Mouse (Mus musculus): ENCODE results near the gene Iqch. TPM values are rescaled to one million over a fixed set of nuclear protein-coding genes. Genes with fewer than 3 reads are reported as not detected.

Gene Iqch
- polyA plus RNA-seq, 1 experiment from 2014 or later: not detected

DNA sequence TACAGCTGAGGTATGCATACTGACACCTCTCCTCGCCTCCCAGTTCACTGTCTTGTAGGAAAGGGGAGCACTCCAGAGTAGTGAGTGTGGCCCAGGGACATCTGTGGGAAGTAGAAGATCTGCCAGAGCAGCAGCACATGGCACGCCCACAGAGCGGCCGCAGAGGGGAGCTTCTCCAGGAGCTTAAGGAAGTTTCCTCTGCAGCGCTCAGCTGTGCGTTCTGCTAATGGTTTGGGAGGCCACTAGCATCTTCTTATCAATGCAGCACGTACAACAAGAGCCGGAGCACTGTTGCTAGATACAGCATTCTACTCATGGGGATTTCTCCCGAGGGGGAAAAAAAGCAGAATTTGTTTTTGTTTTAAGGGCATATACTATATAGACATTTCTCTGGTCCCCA is 110.0 kb downstream of the Iqch start:
- 8% methylated on average over 9 of the region's 9 CpGs for WGBS (ENCODE audit: insufficient replicate concordance)

GRCm38 (mm10) chr9:63490521-63491307 is 111.6 kb downstream of the Iqch start:
- Histone ChIP-seq H3K4me2 (no peak overlapping the region), H3K4me3 (replicated peaks) (no peak overlapping the region), H3K36me3 (replicated peaks) (no peaks in the 10 kb centered on the region), H3K9ac (no peak overlapping the region), H3K27me3 (no peaks in the 10 kb centered on the region), H3K9me3 (replicated peaks) (no peaks in the 10 kb centered on the region), H3K4me1 (replicated peaks) (peaks cover 6% of the 10 kb centered on the region), H3K27ac (replicated peaks) (no peak overlapping the region)
- WGBS (ENCODE audit: insufficient replicate concordance): 67% methylated on average over 12 of the region's 12 CpGs
- ATAC-seq (ENCODE audit: insufficient read depth): no peak

More for the DNA sequence above, 110.0 kb downstream of the Iqch start:
- Histone ChIP-seq H3K4me1 (replicated peaks) (peaks cover 10% of the 10 kb centered on the region), H3K27ac (replicated peaks) (no peak overlapping the region), H3K4me2 (peak overlapping the region; percentile 18; the same call in 1 of the 2 replicates), H3K9me3 (replicated peaks) (no peaks in the 10 kb centered on the region), H3K9ac (no peak overlapping the region), H3K27me3 (no peaks in the 10 kb centered on the region), H3K36me3 (replicated peaks) (no peaks in the 10 kb centered on the region), H3K4me3 (replicated peaks) (no peak overlapping the region)
- peak; percentile 15; the same call in 1 of the 2 replicates for ATAC-seq (ENCODE audit: insufficient read depth)

GRCm38 (mm10) chr9:63489156-63489555 is 113.1 kb downstream of the Iqch start:
- no peaks in the 10 kb centered on the region; the same call in 1 of the 2 replicates for H3K27me3 ChIP-seq
- H3K9me3 ChIP-seq (replicated peaks): no peaks in the 10 kb centered on the region
- no peaks in the 10 kb centered on the region; the same call in 1 of the 2 replicates for H3K4me1 ChIP-seq (replicated peaks)
- H3K36me3 ChIP-seq (replicated peaks): no peaks in the 10 kb centered on the region
- WGBS (ENCODE audit: insufficient replicate concordance): 63% methylated on average over 6 of the region's 6 CpGs
- H3K27ac ChIP-seq (replicated peaks): no peak overlapping the region
- no peak overlapping the region for H3K4me2 ChIP-seq
- no peak overlapping the region for H3K4me3 ChIP-seq (replicated peaks)
- ATAC-seq (ENCODE audit: insufficient read depth): no peak
- no peak overlapping the region for H3K9ac ChIP-seq

GRCm38 (mm10) chr9:63465561-63465960 is 136.7 kb downstream of the Iqch start:
- H3K27ac ChIP-seq (replicated peaks): no peak overlapping the region
- no peaks in the 10 kb centered on the region for H3K9me3 ChIP-seq (replicated peaks)
- no peaks in the 10 kb centered on the region for H3K36me3 ChIP-seq (replicated peaks)
- no peaks in the 10 kb centered on the region for H3K4me1 ChIP-seq (replicated peaks)
- H3K4me2 ChIP-seq: no peak overlapping the region
- H3K4me3 ChIP-seq (replicated peaks): no peak overlapping the region
- WGBS (ENCODE audit: insufficient replicate concordance): 48% methylated on average over 3 of the region's 3 CpGs
- H3K27me3 ChIP-seq: no peaks in the 10 kb centered on the region
- ATAC-seq (ENCODE audit: insufficient read depth): no peak
- no peak overlapping the region for H3K9ac ChIP-seq

GRCm38 (mm10) chr9:63462296-63462695 is 140.0 kb downstream of the Iqch start:
- no peaks in the 10 kb centered on the region for H3K36me3 ChIP-seq (replicated peaks)
- ATAC-seq (ENCODE audit: insufficient read depth): no peak
- no peak overlapping the region for H3K27ac ChIP-seq (replicated peaks)
- H3K4me1 ChIP-seq (replicated peaks): no peaks in the 10 kb centered on the region
- no peaks in the 10 kb centered on the region for H3K27me3 ChIP-seq
- no peak overlapping the region for H3K4me2 ChIP-seq
- H3K9me3 ChIP-seq (replicated peaks): no peaks in the 10 kb centered on the region
- WGBS (ENCODE audit: insufficient replicate concordance): 43% methylated on average over 2 of the region's 2 CpGs
- no peak overlapping the region for H3K4me3 ChIP-seq (replicated peaks)
- H3K9ac ChIP-seq: no peak overlapping the region

- H3K36me3 ChIP-seq (replicated peaks): no peaks in the 10 kb centered on the region
- H3K4me2 ChIP-seq: no peak overlapping the region
- H3K4me1 ChIP-seq (replicated peaks): no peaks in the 10 kb centered on the region
- no peaks in the 10 kb centered on the region for H3K27me3 ChIP-seq
- no peak for ATAC-seq (ENCODE audit: insufficient read depth)
- no peak overlapping the region for H3K4me3 ChIP-seq (replicated peaks)
- no peaks in the 10 kb centered on the region for H3K9me3 ChIP-seq (replicated peaks)
- no peak overlapping the region for H3K27ac ChIP-seq (replicated peaks)
- no peak overlapping the region for H3K9ac ChIP-seq
Measured at GRCm38 (mm10) chr9:63456401-63456800, 145.9 kb downstream of the Iqch start.

GRCm38 (mm10) chr9:63454341-63454740 is 148.0 kb downstream of the Iqch start:
- Histone ChIP-seq H3K4me2 (no peak overlapping the region), H3K27ac (replicated peaks) (no peak overlapping the region), H3K27me3 (no peaks in the 10 kb centered on the region), H3K36me3 (replicated peaks) (no peaks in the 10 kb centered on the region), H3K9me3 (replicated peaks) (no peaks in the 10 kb centered on the region), H3K4me1 (replicated peaks) (no peaks in the 10 kb centered on the region), H3K4me3 (replicated peaks) (no peak overlapping the region), H3K9ac (no peak overlapping the region)
- WGBS (ENCODE audit: insufficient replicate concordance): 61% methylated on average over 5 of the region's 5 CpGs
- ATAC-seq (ENCODE audit: insufficient read depth): no peak

DNA sequence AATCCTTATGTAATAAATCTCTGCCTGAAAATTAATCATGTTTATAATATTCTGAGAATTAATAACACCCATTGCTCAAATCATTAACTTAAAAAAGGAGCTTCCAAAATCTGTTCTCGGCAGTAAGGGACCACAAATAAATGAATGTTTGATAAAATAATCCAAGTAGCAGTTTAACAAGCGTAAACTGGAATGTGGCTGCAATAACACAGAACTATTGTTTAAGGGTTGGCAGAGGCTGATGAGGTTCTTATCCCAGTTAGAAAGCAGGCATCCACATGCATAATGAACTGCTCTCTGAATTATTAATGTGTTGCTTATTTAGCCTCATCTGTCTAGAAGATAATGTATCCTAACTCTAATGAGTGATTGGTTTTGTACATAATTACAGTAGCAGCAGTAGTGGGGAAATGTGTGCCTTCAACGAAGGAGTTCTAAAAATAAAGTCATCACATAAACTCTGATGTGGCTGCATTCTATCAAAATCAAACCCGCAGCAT is 151.7 kb downstream of the Iqch start:
- H3K9ac ChIP-seq: no peak overlapping the region
- H3K27me3 ChIP-seq: no peaks in the 10 kb centered on the region
- 60% methylated on average over 4 of the region's 4 CpGs for WGBS (ENCODE audit: insufficient replicate concordance)
- no peak overlapping the region for H3K27ac ChIP-seq (replicated peaks)
- ATAC-seq (ENCODE audit: insufficient read depth): no peak
- no peaks in the 10 kb centered on the region for H3K9me3 ChIP-seq (replicated peaks)
- H3K4me2 ChIP-seq: no peak overlapping the region
- no peaks in the 10 kb centered on the region for H3K36me3 ChIP-seq (replicated peaks)
- H3K4me1 ChIP-seq (replicated peaks): no peaks in the 10 kb centered on the region
- no peak overlapping the region for H3K4me3 ChIP-seq (replicated peaks)

DNA sequence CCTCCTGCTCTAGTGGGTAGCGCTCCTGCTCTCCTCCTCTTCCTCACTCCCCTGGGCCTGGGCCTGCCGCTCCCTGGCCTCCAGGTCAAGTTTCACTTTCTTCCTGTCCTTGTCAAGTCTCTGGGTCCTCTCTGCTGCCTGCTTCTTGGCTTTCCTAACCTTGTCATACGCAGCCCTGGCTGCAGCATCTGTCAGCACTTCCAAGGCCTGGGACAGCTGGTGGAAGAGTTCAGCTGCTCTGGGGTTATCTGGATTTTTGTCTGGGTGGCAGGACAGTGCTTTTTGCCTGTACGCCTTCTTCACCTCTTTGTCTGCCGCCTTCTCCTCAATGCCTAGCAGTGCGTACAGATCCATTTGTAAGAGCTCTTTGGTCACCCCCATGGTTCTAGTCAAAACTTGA is 158.6 kb downstream of the Iqch start:
- 73% methylated on average over 6 of the region's 6 CpGs for WGBS (ENCODE audit: insufficient replicate concordance)
- ATAC-seq (ENCODE audit: insufficient read depth): no peak
- H3K4me1 ChIP-seq (replicated peaks): no peaks in the 10 kb centered on the region
- H3K27me3 ChIP-seq: no peaks in the 10 kb centered on the region
- no peak overlapping the region for H3K4me3 ChIP-seq (replicated peaks)
- H3K27ac ChIP-seq (replicated peaks): no peak overlapping the region
- H3K36me3 ChIP-seq (replicated peaks): no peaks in the 10 kb centered on the region
- no peak overlapping the region for H3K9ac ChIP-seq
- H3K9me3 ChIP-seq (replicated peaks): no peaks in the 10 kb centered on the region
- no peak overlapping the region for H3K4me2 ChIP-seq

DNA sequence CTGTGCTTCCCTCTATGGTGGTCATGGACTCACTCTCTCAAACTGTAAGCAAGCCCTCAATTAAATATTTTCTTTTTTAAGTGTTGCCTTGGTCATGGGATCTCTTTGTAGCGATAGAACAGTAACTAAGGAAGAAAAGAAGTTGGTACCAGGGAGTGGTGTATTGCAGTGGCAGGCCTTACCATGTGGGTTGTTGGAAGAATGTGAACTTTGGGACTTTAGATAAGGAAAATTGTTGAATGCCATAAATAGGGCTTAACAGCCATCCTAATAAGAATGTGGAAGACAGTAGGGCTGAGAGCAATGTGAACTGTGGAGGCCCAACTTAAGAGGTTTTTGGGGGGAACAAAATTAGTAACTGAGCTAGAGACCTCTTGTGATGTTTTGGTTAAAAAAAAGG is 171.6 kb downstream of the Iqch start:
- H3K4me1 ChIP-seq (replicated peaks): no peaks in the 10 kb centered on the region
- H3K9ac ChIP-seq: no peak overlapping the region
- no peak overlapping the region for H3K4me3 ChIP-seq (replicated peaks)
- H3K9me3 ChIP-seq (replicated peaks): no peaks in the 10 kb centered on the region
- WGBS (ENCODE audit: insufficient replicate concordance): 51% methylated on average over 1 of the region's 1 CpGs
- no peak for ATAC-seq (ENCODE audit: insufficient read depth)
- no peaks in the 10 kb centered on the region for H3K27me3 ChIP-seq
- no peak overlapping the region for H3K27ac ChIP-seq (replicated peaks)
- no peaks in the 10 kb centered on the region for H3K36me3 ChIP-seq (replicated peaks)
- H3K4me2 ChIP-seq: no peak overlapping the region

- Histone ChIP-seq H3K9ac (no peak overlapping the region), H3K27ac (replicated peaks) (no peak overlapping the region), H3K4me3 (replicated peaks) (no peak overlapping the region), H3K4me1 (replicated peaks) (no peaks in the 10 kb centered on the region), H3K27me3 (no peaks in the 10 kb centered on the region), H3K36me3 (replicated peaks) (no peaks in the 10 kb centered on the region), H3K9me3 (replicated peaks) (no peaks in the 10 kb centered on the region), H3K4me2 (no peak overlapping the region)
- 48% methylated on average over 9 of the region's 9 CpGs for WGBS (ENCODE audit: insufficient replicate concordance)
- ATAC-seq (ENCODE audit: insufficient read depth): no peak
Measured at GRCm38 (mm10) chr9:63421096-63421736, 181.1 kb downstream of the Iqch start.

All from liver, embryonic 15.5 days (tissue).